In genomic region chr2:130176820-130177219, GRCm38 (mm10) we compare ENCODE assay signal across 9 mouse cellular contexts. TPM values are rescaled to one million over a fixed set of nuclear protein-coding genes. Genes with fewer than 3 reads are reported as not detected.
DNase-seq lines count a peak whose midpoint lies in the region; ATAC-seq lines count a peak whose summit lies in the region.
"Had no signal": no experiment of that assay in that cellular context is flagged by ENCODE, and none has a peak within 500 bp of the region (broad histone marks: within the 10 kb centered on the region; RNA-seq: fewer than 3 reads in every experiment).

No protein-coding gene starts in this region.

- H3K4me2 ChIP-seq in lung, embryonic 15.5 days = peak overlapping the region; percentile 66
- H3K4me2 ChIP-seq in forebrain, embryonic 14.5 days (ENCODE audit: low read length) = peak overlapping the region; percentile 88
- H3K4me2 ChIP-seq in limb, embryonic 12.5 days = peak overlapping the region; percentile 84
- H3K4me2 ChIP-seq in neural tube, embryonic 15.5 days = peak overlapping the region; percentile 77

- H3K36me3 ChIP-seq in lung, embryonic 15.5 days = peaks cover 53% of the 10 kb centered on the region
- peaks cover 56% of the 10 kb centered on the region for H3K36me3 ChIP-seq in forebrain, embryonic 14.5 days (ENCODE audit: control insufficient read depth, insufficient read depth, low read length)
- peaks cover 52% of the 10 kb centered on the region for H3K36me3 ChIP-seq in limb, embryonic 12.5 days
- peaks cover 43% of the 10 kb centered on the region for H3K36me3 ChIP-seq in neural tube, embryonic 15.5 days

- 63% methylated on average over 8 of the region's 8 CpGs for WGBS in lung, embryonic 15.5 days
- WGBS in forebrain, embryonic 14.5 days = 81% methylated on average over 8 of the region's 8 CpGs
- 80% methylated on average over 8 of the region's 8 CpGs for WGBS in limb, embryonic 12.5 days
- 81% methylated on average over 8 of the region's 8 CpGs for WGBS in neural tube, embryonic 15.5 days

- H3K4me3 ChIP-seq in lung, embryonic 15.5 days = peak overlapping the region; percentile 80
- H3K4me3 ChIP-seq in forebrain, embryonic 14.5 days (ENCODE audit: low read depth, low read length) = 0 out of 2 replicates have a peak overlapping the region, but pooled peaks have one; percentile 99
- H3K4me3 ChIP-seq in limb, embryonic 12.5 days (replicated peaks) = peak overlapping the region; percentile 99
- H3K4me3 ChIP-seq in neural tube, embryonic 15.5 days (replicated peaks) = peak overlapping the region; percentile 4; the same call in 1 of the 2 replicates

- H3K9ac ChIP-seq in lung, embryonic 15.5 days = peak overlapping the region; percentile 99; the same call in 1 of the 2 replicates
- H3K9ac ChIP-seq in forebrain, embryonic 14.5 days (ENCODE audit: low read length) = peak overlapping the region; percentile 100
- peak overlapping the region; percentile 100; the same call in 1 of the 2 replicates for H3K9ac ChIP-seq in limb, embryonic 12.5 days (replicated peaks)
- peak overlapping the region; percentile 98; the same call in 1 of the 2 replicates for H3K9ac ChIP-seq in neural tube, embryonic 15.5 days (replicated peaks)

- intact Hi-C loops in left cerebral cortex, postnatal 36 days (cut with DNase I) = loop anchor here (5.0 kb wide), 1 partner anchor 70 kb away; no protein-coding TSS in a partner anchor

- no peak for ATAC-seq in lung, embryonic 15.5 days (ENCODE audit: borderline replicate concordance, extremely low read depth, low FRiP score, low TSS enrichment)
- ATAC-seq in forebrain, embryonic 14.5 days = no peak
- ATAC-seq in limb, embryonic 12.5 days (ENCODE audit: insufficient number of reproducible peaks, insufficient read depth, low FRiP score, low TSS enrichment, low read depth) = no peak
- ATAC-seq in neural tube, embryonic 15.5 days (ENCODE audit: low FRiP score) = no peak
- ATAC-seq in erythroid progenitor cell, adult 5-6 weeks (replicated peaks; ENCODE audit: low FRiP score, poor library complexity, severe bottlenecking) = no peak

- H3K4me1 ChIP-seq in lung, embryonic 15.5 days = peaks cover 16% of the 10 kb centered on the region
- H3K4me1 ChIP-seq in forebrain, embryonic 14.5 days (ENCODE audit: control insufficient read depth, insufficient read depth, low read length) = peaks cover 18% of the 10 kb centered on the region
- H3K4me1 ChIP-seq in limb, embryonic 12.5 days (replicated peaks) = peaks cover 16% of the 10 kb centered on the region
- peaks cover 30% of the 10 kb centered on the region for H3K4me1 ChIP-seq in neural tube, embryonic 15.5 days

- H3K27ac ChIP-seq in lung, embryonic 15.5 days = no peak overlapping the region
- no peak overlapping the region for H3K27ac ChIP-seq in forebrain, embryonic 14.5 days (ENCODE audit: low read depth, low read length)
- no peak overlapping the region for H3K27ac ChIP-seq in limb, embryonic 12.5 days
- H3K27ac ChIP-seq in neural tube, embryonic 15.5 days (replicated peaks) = no peak overlapping the region

- DNase-seq in lung, postnatal 10 days = no peak
- DNase-seq in forebrain, embryonic 14.5 days (ENCODE audit: low spot score) = no peak
- no peak for DNase-seq in spleen, postnatal 36 days (ENCODE audit: low spot score in 2 of 2)
- no peak for DNase-seq in left cerebral cortex, postnatal 36 days (ENCODE audit: low spot score in 2 of 2)

- no peaks in the 10 kb centered on the region for H3K9me3 ChIP-seq in lung, embryonic 15.5 days
- no peaks in the 10 kb centered on the region for H3K9me3 ChIP-seq in forebrain, embryonic 14.5 days (replicated peaks; ENCODE audit: control insufficient read depth, low read length)
- H3K9me3 ChIP-seq in limb, embryonic 12.5 days = no peaks in the 10 kb centered on the region
- no peaks in the 10 kb centered on the region for H3K9me3 ChIP-seq in neural tube, embryonic 15.5 days (replicated peaks)

- no peaks in the 10 kb centered on the region for H3K27me3 ChIP-seq in lung, embryonic 15.5 days
- no peaks in the 10 kb centered on the region for H3K27me3 ChIP-seq in forebrain, embryonic 14.5 days (replicated peaks; ENCODE audit: control insufficient read depth, insufficient read depth, low read length)
- H3K27me3 ChIP-seq in limb, embryonic 12.5 days = no peaks in the 10 kb centered on the region
- no peaks in the 10 kb centered on the region for H3K27me3 ChIP-seq in neural tube, embryonic 15.5 days (replicated peaks)

RNA-seq across cellular contexts. Expression of gene Snrpb, which starts 2.4 kb away (rescaled TPM):
- polyA plus RNA-seq in lung, embryonic 15.5 days (2015; fragmentation: Nextera tagmentation; extraction: Ambion mirVana) = 670 and 673 TPM in 2 replicates
- polyA plus RNA-seq in forebrain, embryonic 14.5 days (2014; fragmentation: Nextera tagmentation; extraction: Ambion mirVana) = 532 and 571 TPM in 2 replicates
- 691 and 736 TPM in 2 replicates for polyA plus RNA-seq in limb, embryonic 12.5 days (2016; fragmentation: Nextera tagmentation; extraction: Ambion mirVana)
- 283 and 366 TPM in 2 replicates for polyA plus RNA-seq in neural tube, embryonic 15.5 days (2015; fragmentation: Nextera tagmentation; extraction: Ambion mirVana)
- 85.1 and 112 TPM in 2 replicates for total RNA-seq in erythroid progenitor cell, adult 5-6 weeks (2015; ENCODE audit: low replicate concordance)
- total RNA-seq in erythroid progenitor cell, adult 5-6 weeks (2017; ENCODE audit: low replicate concordance) = 53.6 and 69.1 TPM in 2 replicates
- 100 to 1,000 TPM in 1 of 2 experiments, 10 to 100 TPM in 1; 97.8 to 108 TPM for total RNA-seq in left cerebral cortex, postnatal 36 days (2021)

RNA-seq across cellular contexts. Expression of gene Tmc2, which starts 18.2 kb away (rescaled TPM):
- polyA plus RNA-seq in lung, embryonic 15.5 days (2015; fragmentation: Nextera tagmentation; extraction: Ambion mirVana) = not detected in 2 replicates
- not detected in 2 replicates for polyA plus RNA-seq in forebrain, embryonic 14.5 days (2014; fragmentation: Nextera tagmentation; extraction: Ambion mirVana)
- not detected in 2 replicates for polyA plus RNA-seq in limb, embryonic 12.5 days (2016; fragmentation: Nextera tagmentation; extraction: Ambion mirVana)
- polyA plus RNA-seq in neural tube, embryonic 15.5 days (2015; fragmentation: Nextera tagmentation; extraction: Ambion mirVana) = not detected in 2 replicates
- not detected in 2 replicates for total RNA-seq in erythroid progenitor cell, adult 5-6 weeks (2015; ENCODE audit: low replicate concordance)
- not detected in 2 replicates for total RNA-seq in erythroid progenitor cell, adult 5-6 weeks (2017; ENCODE audit: low replicate concordance)
- total RNA-seq in left cerebral cortex, postnatal 36 days (2021) = not detected
- total RNA-seq: granulocyte monocyte progenitor cell, adult 5-6 weeks had no signal

Comparison
In these comparisons a context has a peak if more than half of its experiments do, and no peak if none do; other contexts are left out.
1. H3K4me3 ChIP-seq: peak in every context shown above with its lines; median percentile 99 in forebrain, embryonic 14.5 days; 99 in limb, embryonic 12.5 days; 80 in lung, embryonic 15.5 days; 4 in neural tube, embryonic 15.5 days.